ENCODE assay signal across 29 mouse cellular contexts in the genomic region with DNA sequence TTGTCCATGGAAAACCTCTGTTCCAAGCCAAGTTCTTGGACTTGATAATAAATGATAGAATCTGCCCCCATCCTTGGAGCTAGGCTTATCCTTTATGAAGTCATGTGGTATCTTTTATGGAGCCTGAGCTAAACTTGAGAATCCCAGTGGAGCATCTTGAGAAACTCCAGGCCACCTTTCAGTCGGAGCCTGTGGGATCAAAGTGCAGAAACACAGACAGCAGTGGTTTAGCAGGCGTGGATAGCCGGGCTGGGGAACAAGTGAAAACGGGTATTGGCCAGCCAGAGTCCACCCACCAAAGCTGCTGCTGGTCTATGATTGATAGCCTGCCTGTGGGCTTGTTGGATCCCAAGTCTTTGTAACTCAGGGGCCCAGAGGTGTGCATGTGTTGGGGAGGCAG.
DNase-seq lines count a peak whose midpoint lies in the region; ATAC-seq and TF ChIP-seq lines count a peak whose summit lies in the region.
"Had no signal": no experiment of that assay in that cellular context is flagged by ENCODE, and none has a peak within 500 bp of the region (broad histone marks: within the 10 kb centered on the region; RNA-seq: fewer than 3 reads in every experiment).

No protein-coding gene starts in this region.

- 52% methylated on average over 4 of the region's 4 CpGs for WGBS in kidney, embryonic 15.5 days
- 19% methylated on average over 4 of the region's 4 CpGs for WGBS in intestine, embryonic 16.5 days
- WGBS in kidney, postnatal 0 days: 43% methylated on average over 4 of the region's 4 CpGs
- WGBS in forebrain, embryonic 15.5 days: 90% methylated on average over 4 of the region's 4 CpGs

- no peaks in the 10 kb centered on the region for H3K36me3 ChIP-seq in kidney, embryonic 15.5 days
- no peaks in the 10 kb centered on the region for H3K36me3 ChIP-seq in intestine, embryonic 16.5 days (ENCODE audit: control insufficient read depth, insufficient read depth, low read length)
- no peaks in the 10 kb centered on the region for H3K36me3 ChIP-seq in kidney, postnatal 0 days (ENCODE audit: insufficient read depth, low read length)
- no peaks in the 10 kb centered on the region for H3K36me3 ChIP-seq in forebrain, embryonic 15.5 days
- H3K36me3 ChIP-seq: hindbrain, embryonic 12.5 days; limb, embryonic 12.5 days; lung, embryonic 15.5 days; midbrain, embryonic 12.5 days; neural tube, embryonic 12.5 days had no signal

- H3K9ac ChIP-seq in kidney, embryonic 15.5 days: no peak overlapping the region
- no peak overlapping the region for H3K9ac ChIP-seq in intestine, embryonic 16.5 days (ENCODE audit: low read depth, low read length)
- no peak overlapping the region for H3K9ac ChIP-seq in kidney, postnatal 0 days (ENCODE audit: low read depth, low read length)
- H3K9ac ChIP-seq in forebrain, embryonic 15.5 days (replicated peaks): no peak overlapping the region
- H3K9ac ChIP-seq: forebrain, embryonic 13.5 days; hindbrain, embryonic 12.5 days; limb, embryonic 12.5 days; lung, embryonic 15.5 days; midbrain, embryonic 12.5 days; neural tube, embryonic 12.5 days had no signal

- H3K27me3 ChIP-seq in kidney, embryonic 15.5 days: no peaks in the 10 kb centered on the region
- H3K27me3 ChIP-seq in intestine, embryonic 16.5 days (replicated peaks; ENCODE audit: control insufficient read depth, insufficient read depth, low read length): no peaks in the 10 kb centered on the region
- H3K27me3 ChIP-seq in kidney, postnatal 0 days (ENCODE audit: insufficient read depth, low read length): no peaks in the 10 kb centered on the region
- H3K27me3 ChIP-seq in forebrain, embryonic 15.5 days: no peaks in the 10 kb centered on the region
- H3K27me3 ChIP-seq: forebrain, embryonic 13.5 days; hindbrain, embryonic 12.5 days; limb, embryonic 12.5 days; lung, embryonic 15.5 days; midbrain, embryonic 12.5 days; neural tube, embryonic 12.5 days had no signal

- TF ChIP-seq CTCF in kidney, postnatal 0 days (IDR thresholded peaks at IDR 0.05; ENCODE audit: low read depth): no peak

- no peak overlapping the region for H3K27ac ChIP-seq in kidney, embryonic 15.5 days
- H3K27ac ChIP-seq in intestine, embryonic 16.5 days (ENCODE audit: low read length): no peak overlapping the region
- no peak overlapping the region for H3K27ac ChIP-seq in kidney, postnatal 0 days
- H3K27ac ChIP-seq in forebrain, embryonic 15.5 days (replicated peaks): no peak overlapping the region
- H3K27ac ChIP-seq: forebrain, embryonic 13.5 days; gastrocnemius, adult 2 months; hindbrain, embryonic 12.5 days; hindbrain, postnatal 0 days; limb, embryonic 12.5 days; lung, embryonic 15.5 days; midbrain, embryonic 12.5 days; neural tube, embryonic 12.5 days had no signal

- H3K4me2 ChIP-seq in kidney, embryonic 15.5 days: no peak overlapping the region
- no peak overlapping the region for H3K4me2 ChIP-seq in intestine, embryonic 16.5 days (ENCODE audit: low read depth, low read length)
- H3K4me2 ChIP-seq in kidney, postnatal 0 days (ENCODE audit: low read length): no peak overlapping the region
- H3K4me2 ChIP-seq in forebrain, embryonic 15.5 days (replicated peaks): no peak overlapping the region
- H3K4me2 ChIP-seq: forebrain, embryonic 13.5 days; heart, embryonic 11.5 days; hindbrain, embryonic 12.5 days; limb, embryonic 12.5 days; liver, embryonic 11.5 days; lung, embryonic 15.5 days; midbrain, embryonic 12.5 days; neural tube, embryonic 12.5 days had no signal

- ATAC-seq in kidney, embryonic 15.5 days (replicated peaks; ENCODE audit: low FRiP score): no peak
- ATAC-seq in intestine, embryonic 16.5 days: peak; percentile 62
- peak; percentile 85; the same call in 1 of the 2 replicates for ATAC-seq in kidney, postnatal 0 days (replicated peaks; ENCODE audit: low FRiP score, low read depth)
- no peak for ATAC-seq in forebrain, embryonic 15.5 days (replicated peaks)
- ATAC-seq: CD4-positive, CD25-positive, alpha-beta regulatory T cell, adult 4 months; forebrain, embryonic 13.5 days; hindbrain, postnatal 0 days had no signal

- no peak overlapping the region for H3K4me3 ChIP-seq in kidney, embryonic 15.5 days (replicated peaks)
- no peak overlapping the region for H3K4me3 ChIP-seq in intestine, embryonic 16.5 days (ENCODE audit: low read length)
- H3K4me3 ChIP-seq in kidney, postnatal 0 days (replicated peaks; ENCODE audit: low read depth, low read length): no peak overlapping the region
- H3K4me3 ChIP-seq in forebrain, embryonic 15.5 days: no peak overlapping the region
- H3K4me3 ChIP-seq: forebrain, embryonic 13.5 days; gastrocnemius, adult 2 months; hindbrain, embryonic 12.5 days; limb, embryonic 12.5 days; lung, embryonic 15.5 days; midbrain, embryonic 12.5 days; myocyte; neural tube, embryonic 12.5 days had no signal

- no peaks in the 10 kb centered on the region for H3K9me3 ChIP-seq in kidney, embryonic 15.5 days (replicated peaks)
- no peaks in the 10 kb centered on the region for H3K9me3 ChIP-seq in intestine, embryonic 16.5 days (ENCODE audit: control insufficient read depth, low read length)
- H3K9me3 ChIP-seq in kidney, postnatal 0 days (replicated peaks; ENCODE audit: low read length): no peaks in the 10 kb centered on the region
- no peaks in the 10 kb centered on the region for H3K9me3 ChIP-seq in forebrain, embryonic 15.5 days
- H3K9me3 ChIP-seq: forebrain, embryonic 13.5 days; hindbrain, embryonic 12.5 days; limb, embryonic 12.5 days; lung, embryonic 15.5 days; midbrain, embryonic 12.5 days; neural tube, embryonic 12.5 days had no signal

- DNase-seq in kidney, adult 8-10 months: peak; percentile 46 to 61
- no peak for DNase-seq in kidney, postnatal 0 days (ENCODE audit: low spot score)
- peak; percentile 40 for DNase-seq in yolk sac, embryonic 10.5 days (ENCODE audit: low spot score)
- DNase-seq in embryo, embryonic 11 days: no peak
- DNase-seq: adrenal gland, postnatal 25 days; cerebellum, adult 11-12 months; cerebellum, postnatal 10 days; gastrocnemius, adult 2 months; gastrocnemius, postnatal 36 days; heart, adult 18-20 months; heart, postnatal 36 days; layer of hippocampus, postnatal 36 days; right cerebral cortex, adult 18-20 months; right cerebral cortex, postnatal 4 days; thymus, postnatal 4 days had no signal

- H3K4me1 ChIP-seq in kidney, embryonic 15.5 days: no peaks in the 10 kb centered on the region
- H3K4me1 ChIP-seq in intestine, embryonic 16.5 days (ENCODE audit: control insufficient read depth, insufficient read depth, low read length): 0 out of 2 replicates have a peak, but pooled peaks cover 2% of the 10 kb centered on the region
- H3K4me1 ChIP-seq in kidney, postnatal 0 days (replicated peaks; ENCODE audit: insufficient read depth, low read length): no peaks in the 10 kb centered on the region
- H3K4me1 ChIP-seq in forebrain, embryonic 15.5 days: peaks cover 6% of the 10 kb centered on the region; the same call in 1 of the 2 replicates
- H3K4me1 ChIP-seq: lung, embryonic 15.5 days; neural tube, embryonic 12.5 days had no signal

Comparison
In these comparisons a context has a peak if more than half of its experiments do, and no peak if none do; other contexts are left out.
1. DNase-seq: peak in kidney, adult 8-10 months (2 of 2) and yolk sac, embryonic 10.5 days (single experiment); none in kidney, postnatal 0 days (single experiment) and embryo, embryonic 11 days (single experiment).
2. ATAC-seq: peak in intestine, embryonic 16.5 days (single experiment) and kidney, postnatal 0 days (single experiment); none in kidney, embryonic 15.5 days (single experiment) and forebrain, embryonic 15.5 days (single experiment).